Mouse (Mus musculus) left cerebral cortex, postnatal 36 days (tissue): Measurements from ENCODE around the gene Qrfpr. TPM values are rescaled to one million over a fixed set of nuclear protein-coding genes. Genes with fewer than 3 reads are reported as not detected.
A peak's percentile ranks its signal among the peaks of the same experiment; 100 is the strongest.

Experiments
- DNase-seq, 2 experiments: peaks; one replicate each; pipeline ENCODE4 v3.0.0; 2021 to 2022; ENCODE audit warnings: low spot score in 2 of 2, mixed read lengths in 1 of 2
- intact Hi-C: fragments of 180-260 bp; cut with DNase I; formaldehyde crosslinking; loops from one replicate; pipeline ENCODE4 v1.15.1; 2025
- total RNA-seq, 2 experiments: library from RNA; stranded (reverse); gene quantifications; 2 replicates each; pipeline ENCODE4 v1.2.3; 2021

Qrfpr gene
- total RNA-seq, 2 experiments from 2014 or later, result 5.1 to 5.2 TPM

DNA sequence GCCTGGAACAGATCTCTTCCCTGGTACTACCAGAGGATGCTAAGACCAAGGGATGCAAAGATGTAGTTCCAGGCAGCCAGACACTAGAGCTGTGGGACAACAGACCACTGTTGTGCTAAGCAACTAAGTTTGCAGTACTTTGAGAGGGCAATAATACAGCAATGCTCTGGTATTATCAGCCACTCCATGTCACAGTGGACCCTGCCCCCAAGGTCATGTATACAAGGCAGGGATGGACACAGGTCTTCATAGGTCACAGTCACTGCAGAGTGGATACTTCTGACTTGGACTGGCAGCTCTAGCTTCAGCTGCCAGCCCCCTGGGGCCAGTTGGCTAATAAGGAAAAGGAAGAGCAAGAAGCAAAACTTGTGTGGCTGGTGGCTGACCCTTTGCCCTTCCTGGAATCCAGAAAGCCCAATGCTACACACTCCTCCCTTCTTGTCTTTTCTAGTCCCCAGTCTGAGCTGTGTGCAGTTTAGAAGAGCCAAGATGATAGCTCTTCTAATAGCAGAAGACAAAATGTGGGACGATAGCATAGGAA is 51.4 kb downstream of the Qrfpr start:
- DNase-seq, result no peak
- intact Hi-C loops, result no loop called here

DNA sequence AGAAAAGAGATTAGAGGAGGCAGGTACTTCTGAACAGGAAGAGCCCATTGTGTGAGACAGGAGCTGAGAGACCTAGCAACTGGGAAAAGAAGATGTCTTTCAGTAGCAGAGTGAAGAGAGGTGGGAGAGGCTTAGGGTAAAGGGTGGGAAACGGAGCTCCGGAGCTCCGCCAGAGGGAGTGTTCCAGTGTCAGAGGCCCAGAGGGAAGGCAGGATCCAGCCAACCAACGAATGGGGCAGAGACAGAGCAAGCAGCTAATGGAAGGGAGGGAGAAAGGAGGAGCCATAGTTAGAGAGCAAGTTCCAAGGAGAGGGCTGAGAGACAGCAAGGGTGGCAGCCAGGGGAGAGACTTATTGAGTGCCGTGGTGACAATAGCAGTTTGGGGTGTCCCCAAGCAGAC is 66.8 kb downstream of the Qrfpr start:
- no peak for DNase-seq
- intact Hi-C loops, result no loop called here

DNA sequence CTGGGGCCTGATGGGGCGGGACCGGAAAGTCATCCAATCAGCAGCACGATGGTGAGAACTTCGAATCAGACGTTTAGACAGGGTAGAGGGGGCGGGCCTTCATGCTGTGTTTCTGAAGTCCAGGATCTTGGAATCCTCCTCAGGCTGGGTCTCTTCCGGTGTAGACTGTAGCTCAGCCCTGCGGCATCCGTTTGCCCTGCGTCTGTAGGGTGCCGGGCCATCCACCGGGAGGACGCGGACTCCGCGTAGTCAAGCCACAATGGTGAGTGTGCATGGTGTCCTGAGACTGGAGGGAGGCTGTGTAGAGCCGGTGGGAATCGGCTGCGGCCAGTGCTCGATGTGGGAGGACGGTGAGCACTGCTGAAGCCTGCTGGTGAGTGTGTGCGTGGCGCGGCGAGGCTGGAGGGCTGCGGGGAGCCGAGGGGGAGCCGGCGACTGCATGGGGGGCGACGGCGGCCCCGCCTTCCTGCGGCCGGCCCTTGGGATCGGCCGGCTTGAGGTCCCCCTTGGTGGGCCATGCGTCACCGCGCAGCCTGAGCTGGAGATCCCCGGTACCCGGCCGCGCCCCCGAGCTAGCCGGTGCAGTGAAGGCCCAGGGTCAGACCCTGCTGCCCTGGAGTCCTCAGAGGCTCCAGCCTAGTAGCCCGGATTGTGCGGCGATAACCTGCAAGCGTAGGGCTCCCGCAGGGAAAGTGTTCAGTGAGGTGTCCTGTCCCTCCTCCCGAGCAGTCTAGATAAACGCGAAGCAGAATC is 71.0 kb downstream of the Qrfpr start, which contains the start of gene D3Ertd254e:
TSS of gene D3Ertd254e (plus strand) at position 84 of the 753 bp plus-strand sequence.
- intact Hi-C loops, result no loop called here
- DNase-seq, result peak; percentile 88 to 91

DNA sequence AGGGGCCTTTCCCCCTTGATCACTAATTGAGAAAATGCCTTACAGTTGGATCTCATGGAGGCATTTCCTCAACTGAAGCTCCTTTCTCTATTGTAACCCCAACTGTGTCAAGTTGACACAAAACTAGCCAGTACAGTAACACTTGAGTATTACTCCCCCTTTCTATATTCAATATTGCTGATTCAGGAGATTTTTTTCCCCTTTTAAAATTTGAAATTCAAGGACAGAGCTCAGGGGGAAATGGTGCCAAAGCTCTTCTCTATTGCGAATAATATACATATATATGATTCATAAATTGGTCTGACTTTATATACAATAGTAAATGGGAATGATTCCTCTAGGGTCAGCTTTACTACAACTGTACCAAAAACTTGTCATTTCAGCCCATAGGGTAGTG is 71.6 kb downstream of the Qrfpr start:
- intact Hi-C loops, result no loop called here

DNA sequence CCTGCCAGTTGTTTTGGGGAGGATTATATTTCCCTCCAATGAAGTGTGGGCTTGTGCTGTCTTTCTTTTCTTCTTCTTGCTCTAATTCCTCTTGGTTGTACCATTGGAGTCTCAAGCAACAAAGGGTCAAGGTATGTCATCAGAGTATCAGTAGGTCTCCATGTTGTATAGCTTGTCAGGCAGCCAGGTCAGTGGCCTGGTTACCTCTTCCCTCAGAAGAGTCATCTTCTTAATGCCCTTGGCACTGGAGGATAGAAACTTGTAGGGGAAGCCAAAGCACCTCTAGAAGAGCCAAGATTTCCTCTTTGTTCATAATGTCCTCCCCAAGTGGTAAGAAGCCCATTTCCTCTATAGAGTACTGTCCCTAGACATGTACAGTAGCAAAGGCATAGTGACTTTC is 83.1 kb downstream of the Qrfpr start:
- intact Hi-C loops, result no loop called here

More for the DNA sequence above, 71.6 kb downstream of the Qrfpr start:
- DNase-seq, result no peak

DNA sequence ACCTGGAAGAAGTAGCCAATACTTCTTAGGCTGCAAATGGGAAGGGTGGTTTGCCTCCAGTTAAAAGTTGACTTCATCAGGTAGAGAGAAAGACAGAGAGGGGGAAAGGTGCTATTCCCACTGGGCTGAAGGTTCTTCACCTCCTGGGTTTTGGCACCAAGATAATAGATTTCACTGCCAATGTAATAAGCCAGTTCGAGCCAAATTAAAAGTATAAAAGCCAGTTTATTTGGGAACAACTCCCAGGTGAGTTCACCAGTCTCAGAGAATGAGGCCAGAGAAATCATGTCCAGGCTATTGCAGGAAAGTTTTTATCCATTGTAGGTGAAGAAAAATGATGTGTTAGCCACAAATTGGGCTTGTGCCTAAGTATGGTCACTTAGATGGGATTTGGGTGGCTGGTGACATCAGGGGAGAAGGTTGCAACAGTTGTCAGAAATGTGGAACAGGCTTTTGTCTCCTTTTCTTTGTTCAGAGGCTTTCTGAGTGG is 83.9 kb downstream of the Qrfpr start:
- intact Hi-C loops, result no loop called here
- no peak for DNase-seq

More for the DNA sequence above, 83.1 kb downstream of the Qrfpr start:
- DNase-seq, result no peak

DNA sequence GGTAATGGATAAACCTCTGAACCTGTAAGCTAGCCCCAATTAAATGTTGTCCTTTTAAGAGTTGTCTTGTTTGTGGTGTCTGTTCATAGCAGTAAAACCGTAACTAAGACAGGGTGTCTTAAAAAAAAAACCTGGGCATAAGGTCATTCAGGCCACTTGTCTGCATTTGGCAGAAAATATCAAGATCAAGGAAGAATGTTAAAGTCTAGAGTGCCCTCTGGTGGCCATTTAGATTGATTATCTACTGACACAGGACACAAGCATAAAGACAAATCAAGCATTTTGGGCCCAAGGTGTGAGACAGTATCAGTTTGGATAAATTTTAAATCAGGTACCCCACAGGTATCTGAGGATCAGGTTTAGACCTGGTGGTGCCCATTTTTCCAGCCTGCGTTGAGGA is 84.6 kb downstream of the Qrfpr start:
- intact Hi-C loops, result no loop called here
- no peak for DNase-seq

DNA sequence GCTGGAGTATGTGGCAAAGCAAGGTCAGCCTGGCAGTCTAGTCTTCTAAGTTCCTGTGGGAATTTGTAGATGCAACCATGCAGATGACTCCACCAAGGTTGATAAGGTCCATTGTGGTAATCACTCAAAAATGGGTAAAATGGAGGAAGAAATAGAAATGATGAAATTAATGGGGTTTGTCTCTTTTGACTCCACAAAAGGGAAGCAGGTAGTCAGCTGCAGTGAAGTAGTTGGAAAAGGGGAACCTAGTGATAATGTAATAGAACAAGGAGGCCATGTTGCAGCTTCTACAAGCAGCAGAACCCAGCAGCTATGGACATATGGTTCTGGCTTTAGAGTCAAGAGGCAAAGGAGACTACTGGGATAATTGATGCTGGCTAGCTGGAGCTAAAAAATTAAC is 86.0 kb downstream of the Qrfpr start:
- no peak for DNase-seq
- intact Hi-C loops, result no loop called here

Other genes starting within 250 kb of the Qrfpr start
- gene Mccc1, start 221.6 kb downstream of the Qrfpr start, total RNA-seq, result 10 to 100 TPM; 26.8 to 46.7 TPM
- gene Ccdc144b, start 168.8 kb downstream of the Qrfpr start, total RNA-seq, result not detected
- 10 to 100 TPM; 43.8 to 48.4 TPM for gene Acad9, start 156.3 kb downstream of the Qrfpr start, total RNA-seq
- 10 to 100 TPM; 17.1 to 20.4 TPM for gene D3Ertd254e, start 71.3 kb downstream of the Qrfpr start, total RNA-seq